Mouse (Mus musculus): ENCODE results near the gene Slc5a10. TPM values are rescaled to one million over a fixed set of nuclear protein-coding genes. Genes with fewer than 3 reads are reported as not detected.

Slc5a10 gene
- polyA plus RNA-seq (2014; fragmentation: Nextera tagmentation; extraction: Ambion mirVana): not detected in 2 replicates

DNA sequence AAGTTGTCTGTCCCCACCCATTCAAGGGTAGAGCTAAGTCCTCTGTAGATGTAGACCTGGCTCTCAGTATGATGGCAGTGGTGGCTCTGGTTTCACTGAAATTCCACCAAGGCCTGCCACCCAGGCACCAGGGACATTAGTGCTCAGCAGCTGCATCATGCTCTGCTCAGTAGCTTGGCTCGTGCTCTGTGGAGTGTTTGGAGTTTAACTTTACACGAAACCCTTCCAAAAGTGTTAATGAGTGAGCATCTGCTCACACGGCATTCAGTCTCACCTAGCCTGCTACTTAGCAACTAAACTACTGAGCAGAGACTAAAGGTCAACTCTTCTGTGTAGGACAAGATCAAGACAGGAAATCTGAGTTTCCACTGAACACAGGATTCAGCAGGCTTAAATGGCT is at the start of gene Slc5a10:
Gene Slc5a10 (minus strand): TSS at position 191 of the 400 bp plus-strand sequence.
- no peak for DNase-seq (ENCODE audit: low spot score)
- Histone ChIP-seq H3K36me3 (ENCODE audit: control insufficient read depth, insufficient read depth, low read length) (no peaks in the 10 kb centered on the region), H3K9ac (ENCODE audit: low read length) (no peak within 1 kb of the TSS), H3K27ac (ENCODE audit: low read depth) (no peak within 1 kb of the TSS), H3K4me1 (replicated peaks; ENCODE audit: control insufficient read depth, insufficient read depth, low read length) (no peaks in the 10 kb centered on the region), H3K4me2 (ENCODE audit: low read length) (no peak within 1 kb of the TSS), H3K4me3 (ENCODE audit: low read depth, low read length) (no peak within 1 kb of the TSS), H3K27me3 (replicated peaks; ENCODE audit: control insufficient read depth, insufficient read depth, low read length) (no peaks in the 10 kb centered on the region), H3K9me3 (ENCODE audit: control insufficient read depth, low read length) (no peaks in the 10 kb centered on the region)
- 70% methylated on average over 3 of the region's 3 CpGs for WGBS
- no peak for ATAC-seq (replicated peaks; ENCODE audit: low FRiP score, low TSS enrichment, low read depth)

DNA sequence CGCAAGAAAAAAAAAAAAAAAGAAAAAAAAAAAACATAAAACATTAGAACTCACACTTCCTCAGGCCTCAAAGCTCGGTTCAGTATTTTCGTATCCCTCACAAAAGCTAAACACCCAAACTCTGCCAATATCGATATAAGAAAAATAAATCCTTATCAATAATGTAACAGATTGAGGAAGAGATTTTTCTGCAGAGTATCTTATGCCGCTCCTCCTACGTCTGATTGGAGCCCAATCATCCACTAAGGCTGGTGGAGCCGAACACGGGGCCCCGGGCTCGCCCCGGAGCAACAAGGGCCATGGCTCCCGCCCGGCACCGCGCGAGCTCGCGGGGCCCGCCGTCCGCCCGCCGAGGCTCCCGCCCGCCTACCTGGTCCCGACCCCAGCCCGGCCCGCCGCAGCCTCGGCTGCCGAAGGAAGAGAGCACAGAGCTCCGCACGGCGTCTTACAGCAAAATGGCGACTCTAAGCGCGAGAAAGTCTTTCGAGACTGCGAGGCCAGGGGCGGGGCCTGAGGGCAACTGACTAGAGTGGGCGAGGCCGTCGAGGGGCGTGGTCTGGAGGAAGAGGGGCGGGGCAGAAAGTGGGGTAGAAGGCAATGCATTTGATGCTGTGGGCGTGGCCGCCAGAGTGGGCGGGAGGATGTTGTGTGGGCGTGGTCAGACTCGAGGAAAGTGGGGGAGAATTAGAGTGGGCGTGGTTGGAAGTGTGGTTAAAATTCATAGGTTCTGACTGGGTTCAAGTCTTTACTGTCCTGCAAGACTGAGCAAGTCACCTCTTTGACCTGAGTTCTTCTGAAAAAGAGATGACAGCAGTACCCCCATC is 41.2 kb upstream of the Slc5a10 start, which contains the start of gene Prpsap2:
Gene Prpsap2 (minus strand): TSS at position 505 of the 824 bp plus-strand sequence.
- WGBS: under 1% methylated on average over 51 of the region's 51 CpGs
- DNase-seq (ENCODE audit: low spot score): peak; percentile 100
- Histone ChIP-seq H3K27ac (ENCODE audit: low read depth) (peak within 1 kb of the TSS; percentile 89), H3K4me2 (ENCODE audit: low read length) (peak within 1 kb of the TSS; percentile 51), H3K9ac (ENCODE audit: low read length) (peak within 1 kb of the TSS; percentile 74), H3K4me3 (ENCODE audit: low read depth, low read length) (peak within 1 kb of the TSS; percentile 67), H3K9me3 (ENCODE audit: control insufficient read depth, low read length) (no peaks in the 10 kb centered on the region), H3K36me3 (ENCODE audit: control insufficient read depth, insufficient read depth, low read length) (peaks cover 4% of the 10 kb centered on the region; the same call in 1 of the 2 replicates), H3K27me3 (replicated peaks; ENCODE audit: control insufficient read depth, insufficient read depth, low read length) (no peaks in the 10 kb centered on the region), H3K4me1 (replicated peaks; ENCODE audit: control insufficient read depth, insufficient read depth, low read length) (0 out of 2 replicates have a peak, but pooled peaks cover 4% of the 10 kb centered on the region)
- peak; percentile 97 for ATAC-seq (replicated peaks; ENCODE audit: low FRiP score, low TSS enrichment, low read depth)

- ATAC-seq (replicated peaks; ENCODE audit: low FRiP score, low TSS enrichment, low read depth) (no peak), DNase-seq (ENCODE audit: low spot score) (peak; percentile 54)
- Histone ChIP-seq H3K9ac (ENCODE audit: low read length) (no peak overlapping the region), H3K4me2 (ENCODE audit: low read length) (peak overlapping the region; percentile 51), H3K4me3 (ENCODE audit: low read depth, low read length) (peak overlapping the region; percentile 67), H3K9me3 (ENCODE audit: control insufficient read depth, low read length) (no peaks in the 10 kb centered on the region), H3K27me3 (replicated peaks; ENCODE audit: control insufficient read depth, insufficient read depth, low read length) (no peaks in the 10 kb centered on the region), H3K4me1 (replicated peaks; ENCODE audit: control insufficient read depth, insufficient read depth, low read length) (0 out of 2 replicates have a peak, but pooled peaks cover 4% of the 10 kb centered on the region), H3K27ac (ENCODE audit: low read depth) (no peak overlapping the region), H3K36me3 (ENCODE audit: control insufficient read depth, insufficient read depth, low read length) (peaks cover 13% of the 10 kb centered on the region)
- 76% methylated on average over 5 of the region's 5 CpGs for WGBS
These were observed 39.9 kb upstream of the Slc5a10 start for GRCm38 (mm10) chr11:61760518-61760917.

GRCm38 (mm10) chr11:61757151-61757550 is 36.5 kb upstream of the Slc5a10 start:
- no peak for ATAC-seq (replicated peaks; ENCODE audit: low FRiP score, low TSS enrichment, low read depth)
- no peaks in the 10 kb centered on the region for H3K9me3 ChIP-seq (ENCODE audit: control insufficient read depth, low read length)
- no peaks in the 10 kb centered on the region for H3K27me3 ChIP-seq (replicated peaks; ENCODE audit: control insufficient read depth, insufficient read depth, low read length)
- H3K9ac ChIP-seq (ENCODE audit: low read length): no peak overlapping the region
- 0 out of 2 replicates have a peak, but pooled peaks cover 4% of the 10 kb centered on the region for H3K4me1 ChIP-seq (replicated peaks; ENCODE audit: control insufficient read depth, insufficient read depth, low read length)
- H3K27ac ChIP-seq (ENCODE audit: low read depth): no peak overlapping the region
- no peak for DNase-seq (ENCODE audit: low spot score)
- no peak overlapping the region for H3K4me2 ChIP-seq (ENCODE audit: low read length)
- 82% methylated on average over 2 of the region's 2 CpGs for WGBS
- H3K36me3 ChIP-seq (ENCODE audit: control insufficient read depth, insufficient read depth, low read length): peaks cover 43% of the 10 kb centered on the region
- H3K4me3 ChIP-seq (ENCODE audit: low read depth, low read length): no peak overlapping the region

GRCm38 (mm10) chr11:61751612-61752011 is 31.0 kb upstream of the Slc5a10 start:
- no peak for DNase-seq (ENCODE audit: low spot score)
- peaks cover 80% of the 10 kb centered on the region for H3K36me3 ChIP-seq (ENCODE audit: control insufficient read depth, insufficient read depth, low read length)

DNA sequence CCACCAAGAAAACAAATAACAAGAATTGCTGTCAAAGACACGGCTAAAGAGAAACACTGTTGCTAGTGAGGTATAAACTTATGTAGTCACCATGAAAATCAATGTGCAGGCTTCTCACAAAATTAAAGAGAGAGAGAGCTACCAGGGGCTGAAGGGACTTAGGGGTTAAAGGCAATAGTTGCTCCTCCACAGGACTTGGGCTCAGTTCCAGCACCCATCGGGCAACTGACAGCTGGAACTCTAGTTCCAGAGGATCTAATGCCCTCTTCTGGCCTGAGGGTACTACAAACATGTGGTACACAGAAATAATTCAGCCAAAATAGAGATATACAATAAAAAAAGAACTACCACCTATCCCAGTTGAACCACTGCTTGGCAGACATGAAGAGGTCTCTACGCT is 26.5 kb upstream of the Slc5a10 start:
- H3K36me3 ChIP-seq (ENCODE audit: control insufficient read depth, insufficient read depth, low read length): peaks cover 79% of the 10 kb centered on the region
- no peaks in the 10 kb centered on the region for H3K27me3 ChIP-seq (replicated peaks; ENCODE audit: control insufficient read depth, insufficient read depth, low read length)
- no peak for ATAC-seq (replicated peaks; ENCODE audit: low FRiP score, low TSS enrichment, low read depth)
- no peaks in the 10 kb centered on the region for H3K4me1 ChIP-seq (replicated peaks; ENCODE audit: control insufficient read depth, insufficient read depth, low read length)
- no peak for DNase-seq (ENCODE audit: low spot score)
- H3K4me3 ChIP-seq (ENCODE audit: low read depth, low read length): no peak overlapping the region
- no peak overlapping the region for H3K9ac ChIP-seq (ENCODE audit: low read length)
- WGBS: 61% methylated on average over 3 of the region's 3 CpGs
- H3K27ac ChIP-seq (ENCODE audit: low read depth): no peak overlapping the region
- no peaks in the 10 kb centered on the region for H3K9me3 ChIP-seq (ENCODE audit: control insufficient read depth, low read length)
- H3K4me2 ChIP-seq (ENCODE audit: low read length): no peak overlapping the region

More at GRCm38 (mm10) chr11:61751612-61752011, 31.0 kb upstream of the Slc5a10 start:
- H3K27ac ChIP-seq (ENCODE audit: low read depth): no peak overlapping the region
- H3K4me2 ChIP-seq (ENCODE audit: low read length): no peak overlapping the region
- H3K4me3 ChIP-seq (ENCODE audit: low read depth, low read length): no peak overlapping the region
- H3K9ac ChIP-seq (ENCODE audit: low read length): no peak overlapping the region
- ATAC-seq (replicated peaks; ENCODE audit: low FRiP score, low TSS enrichment, low read depth): no peak
- H3K9me3 ChIP-seq (ENCODE audit: control insufficient read depth, low read length): no peaks in the 10 kb centered on the region
- no peaks in the 10 kb centered on the region for H3K27me3 ChIP-seq (replicated peaks; ENCODE audit: control insufficient read depth, insufficient read depth, low read length)
- WGBS: 88% methylated on average over 5 of the region's 5 CpGs
- no peaks in the 10 kb centered on the region for H3K4me1 ChIP-seq (replicated peaks; ENCODE audit: control insufficient read depth, insufficient read depth, low read length)

GRCm38 (mm10) chr11:61745781-61746180 is 25.2 kb upstream of the Slc5a10 start:
- H3K9ac ChIP-seq (ENCODE audit: low read length): no peak overlapping the region
- ATAC-seq (replicated peaks; ENCODE audit: low FRiP score, low TSS enrichment, low read depth): no peak
- H3K4me2 ChIP-seq (ENCODE audit: low read length): no peak overlapping the region
- WGBS: 88% methylated on average over 9 of the region's 9 CpGs
- no peak for DNase-seq (ENCODE audit: low spot score)
- H3K27me3 ChIP-seq (replicated peaks; ENCODE audit: control insufficient read depth, insufficient read depth, low read length): no peaks in the 10 kb centered on the region
- no peak overlapping the region for H3K4me3 ChIP-seq (ENCODE audit: low read depth, low read length)
- H3K4me1 ChIP-seq (replicated peaks; ENCODE audit: control insufficient read depth, insufficient read depth, low read length): no peaks in the 10 kb centered on the region
- peaks cover 73% of the 10 kb centered on the region for H3K36me3 ChIP-seq (ENCODE audit: control insufficient read depth, insufficient read depth, low read length)
- no peak overlapping the region for H3K27ac ChIP-seq (ENCODE audit: low read depth)
- H3K9me3 ChIP-seq (ENCODE audit: control insufficient read depth, low read length): no peaks in the 10 kb centered on the region

DNA sequence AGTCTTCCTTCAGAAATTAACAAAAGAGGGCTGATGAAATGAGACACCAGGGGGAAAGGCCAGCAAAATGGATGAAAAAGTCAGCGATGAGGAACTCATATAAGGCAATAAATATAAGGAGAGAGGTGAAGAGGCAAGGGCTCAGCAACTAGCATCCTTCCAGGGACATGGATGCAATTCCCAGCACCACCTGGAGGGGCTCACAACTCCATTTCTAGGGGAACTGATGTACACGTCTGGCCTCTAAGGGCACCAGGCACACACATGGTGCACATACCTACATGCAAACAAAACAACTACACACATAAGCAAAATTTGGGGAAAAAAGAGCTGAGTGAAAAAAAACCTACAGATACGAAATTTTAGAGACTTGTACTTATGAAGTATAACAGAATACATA is 23.8 kb upstream of the Slc5a10 start:
- Histone ChIP-seq H3K4me2 (ENCODE audit: low read length) (no peak overlapping the region), H3K9me3 (ENCODE audit: control insufficient read depth, low read length) (no peaks in the 10 kb centered on the region), H3K9ac (ENCODE audit: low read length) (no peak overlapping the region), H3K4me1 (replicated peaks; ENCODE audit: control insufficient read depth, insufficient read depth, low read length) (no peaks in the 10 kb centered on the region), H3K27me3 (replicated peaks; ENCODE audit: control insufficient read depth, insufficient read depth, low read length) (no peaks in the 10 kb centered on the region), H3K36me3 (ENCODE audit: control insufficient read depth, insufficient read depth, low read length) (peaks cover 83% of the 10 kb centered on the region), H3K27ac (ENCODE audit: low read depth) (no peak overlapping the region), H3K4me3 (ENCODE audit: low read depth, low read length) (no peak overlapping the region)
- 71% methylated on average over 3 of the region's 3 CpGs for WGBS
- DNase-seq (ENCODE audit: low spot score) (no peak), ATAC-seq (replicated peaks; ENCODE audit: low FRiP score, low TSS enrichment, low read depth) (no peak)

Measured in intestine, embryonic 14.5 days (tissue).